Mouse (Mus musculus) olfactory bulb, adult 2 months (tissue): ENCODE data around the gene Pik3r5. TPM values are rescaled to one million over a fixed set of nuclear protein-coding genes. Genes with fewer than 3 reads are reported as not detected.

Source experiments
- H3K27ac ChIP-seq: fragments of 200-500 bp; 2 replicates; pipeline ENCODE4 v1.5.1; 2012; ENCODE audit warnings: low read depth, low read length; ENCODE audit not compliant: insufficient read depth
- H3K4me1 ChIP-seq: fragments of 200-500 bp; 2 replicates; pipeline ENCODE4 v1.6.1; 2012; ENCODE audit warnings: low read length; ENCODE audit not compliant: control insufficient read depth, insufficient read depth
- H3K4me3 ChIP-seq: fragments of 200-500 bp; 2 replicates; pipeline ENCODE4 v1.5.1; 2012; ENCODE audit warnings: mild to moderate bottlenecking, low read depth, low read length, moderate library complexity; ENCODE audit not compliant: insufficient read depth
- CTCF ChIP-seq: fragments of 200-500 bp; IDR thresholded peaks from 2 replicates; pipeline ENCODE4 v1.5.1; 2012; ENCODE audit warnings: low read depth, mild to moderate bottlenecking, low read length, moderate library complexity; ENCODE audit not compliant: insufficient read depth
- POLR2A ChIP-seq: fragments of 200-500 bp; IDR thresholded peaks from 2 replicates; pipeline ENCODE4 v1.6.1; 2012; ENCODE audit warnings: mild to moderate bottlenecking, low read depth, low read length, moderate library complexity; ENCODE audit not compliant: insufficient read depth
- WGBS: fragments of 180-500 bp; shearing (Covaris S2); methylation state at CpG from one replicate; pipeline ENCODE4 v1.1.7; 2018; 5-methylcytosine and 5-hydroxymethylcytosine counted together
- polyA plus RNA-seq: library from polyadenylated mRNA; stranded (reverse); fragments of >200 nt; gene quantifications from 2 replicates; pipeline ENCODE4 v1.2.4, GENCODE M21; 2012; ENCODE audit warnings: low replicate concordance; ENCODE audit not compliant: missing spikeins, insufficient read depth, insufficient read length

Pik3r5 gene
- polyA plus RNA-seq, 1 experiment: not detected

DNA sequence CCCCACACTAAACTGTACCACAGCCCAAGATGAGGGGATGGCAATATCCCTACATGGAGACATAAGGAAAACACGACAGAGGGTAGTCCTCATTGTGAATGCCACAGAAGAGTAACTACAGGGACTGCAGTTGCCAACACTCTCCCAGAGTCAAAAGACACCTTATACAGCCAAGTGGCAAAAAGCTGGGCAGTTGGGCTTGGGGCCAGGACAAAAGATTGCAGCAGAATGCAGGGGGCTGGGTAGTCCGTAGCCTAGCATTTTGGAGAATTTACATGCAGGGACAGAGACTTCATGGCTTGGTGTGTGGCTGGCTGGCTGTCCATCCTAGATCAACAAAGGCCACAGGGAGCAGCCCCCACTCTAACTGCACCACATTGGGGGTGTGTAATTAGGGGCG, 52.5 kb downstream of the Pik3r5 start:
- Histone ChIP-seq H3K4me1 (peaks cover 14% of the 10 kb centered on the region), H3K4me3 (no peak overlapping the region), H3K27ac (no peak overlapping the region)
- WGBS: 81% methylated on average over 3 of the region's 3 CpGs
- no peak for TF ChIP-seq CTCF
- no peak for TF ChIP-seq POLR2A

DNA sequence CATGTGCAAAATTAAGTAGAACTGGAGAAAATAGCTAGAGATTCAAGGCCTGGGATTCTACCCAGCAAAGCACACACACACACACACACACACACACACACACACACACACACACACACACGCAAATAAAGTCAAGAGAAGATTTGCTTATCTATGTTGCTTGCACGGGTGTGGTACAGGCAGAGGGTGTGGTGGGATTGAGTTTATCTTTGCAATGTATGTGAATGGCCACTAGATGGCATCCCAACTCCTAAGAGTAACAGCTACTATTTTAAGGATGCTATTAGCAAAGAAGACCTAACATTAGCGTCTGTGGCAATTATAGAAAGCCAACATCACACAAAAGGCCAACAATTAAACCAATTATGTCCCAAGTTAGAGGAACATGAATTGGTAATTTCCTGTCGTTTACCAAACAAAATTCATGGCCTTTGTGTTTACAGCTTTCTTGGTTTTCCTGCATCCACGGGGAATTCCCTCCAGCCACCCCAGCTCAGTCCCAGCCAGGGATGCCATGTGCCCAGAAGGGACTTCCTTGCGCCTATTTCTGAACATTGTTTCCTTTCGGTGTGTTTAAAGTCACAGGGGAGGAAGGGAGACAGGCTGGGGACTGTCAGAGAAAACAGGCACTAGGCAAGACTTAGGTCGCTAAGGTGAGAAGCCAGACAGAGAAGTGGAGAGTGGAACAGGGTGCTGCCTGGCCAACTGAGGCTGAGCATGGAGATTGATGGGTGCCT, 53.5 kb downstream of the Pik3r5 start:
- Histone ChIP-seq H3K27ac (no peak overlapping the region), H3K4me1 (peaks cover 14% of the 10 kb centered on the region), H3K4me3 (no peak overlapping the region)
- no peak for TF ChIP-seq CTCF
- WGBS: 8% methylated on average over 8 of the region's 8 CpGs

DNA sequence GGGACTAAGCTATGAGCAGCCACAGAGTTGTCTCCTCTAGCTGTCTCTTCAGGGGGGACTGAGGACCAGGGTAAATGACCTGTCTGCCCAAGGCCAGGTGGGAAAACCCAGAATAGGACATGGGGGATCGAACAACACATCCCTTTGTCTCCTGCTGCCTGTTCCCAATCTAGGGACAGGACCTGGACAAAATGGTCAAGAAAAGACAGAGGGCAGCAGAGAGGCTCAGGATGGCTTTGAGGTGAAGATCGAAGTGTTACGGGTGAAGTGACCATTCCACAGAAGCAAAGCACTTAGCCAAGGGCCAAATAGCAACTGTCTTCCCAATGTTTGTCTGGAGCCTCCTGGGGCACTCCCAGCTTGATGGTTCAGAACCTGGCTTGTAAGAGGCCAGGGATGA, 54.2 kb downstream of the Pik3r5 start:
- Histone ChIP-seq H3K27ac (no peak overlapping the region), H3K4me3 (no peak overlapping the region), H3K4me1 (peaks cover 14% of the 10 kb centered on the region)
- WGBS: 91% methylated on average over 3 of the region's 3 CpGs
- TF ChIP-seq CTCF (no peak), POLR2A (no peak)

DNA sequence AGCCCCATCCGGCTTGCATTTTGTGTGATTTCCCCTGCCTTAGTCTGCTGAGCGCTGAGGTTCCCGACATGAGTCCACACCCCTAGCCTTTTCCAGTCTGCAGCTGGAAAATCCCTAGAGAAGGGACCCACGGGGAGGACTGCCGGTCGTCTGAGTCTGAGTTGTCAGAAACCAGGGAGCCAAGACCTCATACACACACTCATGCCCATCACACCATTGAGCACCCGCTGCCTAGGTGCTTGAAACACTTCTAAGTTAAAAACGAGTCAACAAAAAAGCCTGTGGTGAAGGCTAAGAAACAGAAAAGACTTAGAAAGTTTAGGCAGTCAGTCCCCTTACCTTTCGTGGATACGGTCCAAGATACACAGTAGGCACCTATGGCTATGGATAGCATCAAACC, 55.8 kb downstream of the Pik3r5 start:
- no peak overlapping the region for H3K27ac ChIP-seq
- peaks cover 14% of the 10 kb centered on the region for H3K4me1 ChIP-seq
- whole genome bisulfite sequencing: 90% methylated on average over 10 of the region's 10 CpGs
- no peak overlapping the region for H3K4me3 ChIP-seq
- no peak for TF ChIP-seq CTCF
- TF ChIP-seq POLR2A: no peak

DNA sequence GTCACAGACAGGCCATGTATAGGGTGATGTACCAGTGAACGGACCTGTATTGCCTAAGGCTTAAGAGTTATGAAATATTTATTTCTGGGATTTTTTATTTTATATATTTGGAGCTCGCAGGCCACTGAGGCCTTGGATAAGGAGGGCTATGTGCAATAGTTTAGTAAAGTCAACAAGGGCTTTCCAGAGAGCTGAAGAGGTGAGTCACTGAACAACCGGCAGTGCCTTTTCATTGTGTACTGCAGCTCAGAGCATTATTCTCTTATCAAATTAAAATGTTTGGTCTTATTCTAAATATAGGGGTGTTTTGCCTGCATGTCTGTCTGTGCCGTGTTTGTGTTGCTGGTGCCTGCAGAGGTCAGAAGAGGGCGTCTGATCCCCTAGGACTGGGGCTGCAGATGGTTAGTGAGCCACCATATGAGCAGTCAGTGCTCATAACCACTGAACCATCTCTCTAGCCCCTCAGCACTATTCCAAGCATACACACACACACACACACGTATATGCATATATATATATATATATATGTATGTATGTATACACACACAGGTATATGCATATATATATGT, 56.4 kb downstream of the Pik3r5 start:
- 67% methylated on average over 6 of the region's 6 CpGs for WGBS
- Histone ChIP-seq H3K4me3 (no peak overlapping the region), H3K27ac (no peak overlapping the region), H3K4me1 (peaks cover 14% of the 10 kb centered on the region)
- no peak for TF ChIP-seq CTCF
- TF ChIP-seq POLR2A: no peak

DNA sequence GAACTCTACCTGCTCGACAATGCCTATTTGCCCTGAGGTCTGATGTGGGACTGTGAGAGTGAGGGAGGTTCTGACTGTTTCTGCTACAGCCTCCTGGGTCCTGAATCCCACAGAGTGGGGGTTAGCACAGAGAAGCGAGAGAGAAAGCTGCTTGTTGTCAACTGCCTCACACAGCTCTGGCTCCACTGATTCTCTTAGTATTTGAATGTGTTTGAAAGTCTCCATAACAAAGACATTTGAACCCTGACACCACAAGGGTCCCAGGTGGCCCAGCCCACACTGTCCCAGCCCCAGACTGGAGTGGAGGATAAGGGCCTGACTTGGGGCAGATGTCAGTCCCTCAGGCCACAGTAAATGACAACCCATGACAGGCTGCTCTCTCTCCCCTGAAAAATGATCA, 57.3 kb downstream of the Pik3r5 start:
- Histone ChIP-seq H3K4me1 (peaks cover 14% of the 10 kb centered on the region), H3K27ac (no peak overlapping the region), H3K4me3 (no peak overlapping the region)
- 70% methylated on average over 2 of the region's 2 CpGs for WGBS
- TF ChIP-seq CTCF (no peak), POLR2A (no peak)

DNA sequence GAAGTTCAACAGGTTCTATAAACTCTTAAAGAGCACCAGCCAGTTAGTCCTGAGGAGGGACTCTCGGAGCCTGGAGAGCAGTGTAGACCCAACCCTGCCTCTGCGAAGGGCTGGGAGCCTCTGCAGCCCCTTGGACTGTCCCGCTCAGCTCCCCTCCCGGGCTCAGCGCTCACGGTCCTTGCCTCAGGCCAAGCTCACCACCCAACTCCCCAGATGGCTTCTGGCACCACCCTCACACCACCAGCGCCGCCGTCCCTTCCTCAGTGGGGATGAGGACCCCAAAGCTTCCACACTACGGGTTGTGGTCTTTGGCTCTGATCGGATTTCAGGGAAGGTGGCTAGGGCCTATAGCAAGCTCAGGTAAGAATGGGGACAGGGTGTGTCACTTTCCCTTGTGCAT, 60.7 kb downstream of the Pik3r5 start:
- 92% methylated on average over 11 of the region's 11 CpGs for WGBS
- TF ChIP-seq POLR2A: no peak
- TF ChIP-seq CTCF: no peak
- Histone ChIP-seq H3K27ac (no peak overlapping the region), H3K4me3 (no peak overlapping the region), H3K4me1 (peaks cover 2% of the 10 kb centered on the region; the same call in 1 of the 2 replicates)

DNA sequence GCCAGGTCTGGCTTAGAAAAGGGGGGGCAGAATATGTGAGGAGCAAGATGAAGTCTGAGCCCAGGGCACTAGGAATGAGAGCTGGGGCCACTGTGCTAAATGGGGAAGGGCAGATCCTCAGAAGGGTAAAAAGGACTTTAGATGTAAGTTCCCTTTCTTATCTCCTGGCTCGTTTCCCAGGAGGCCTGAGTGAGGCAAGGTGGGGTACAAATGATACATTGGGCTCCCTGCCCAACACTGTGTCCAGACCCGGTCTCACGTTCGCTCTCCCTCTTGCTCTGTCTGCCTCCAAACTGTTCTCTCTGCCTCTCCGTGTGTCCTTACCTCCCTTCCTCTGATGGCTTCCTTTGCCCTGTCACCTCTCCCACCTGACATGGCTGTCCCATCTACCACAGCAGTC, 61.8 kb downstream of the Pik3r5 start:
- Histone ChIP-seq H3K4me1 (peaks cover 2% of the 10 kb centered on the region; the same call in 1 of the 2 replicates), H3K27ac (no peak overlapping the region), H3K4me3 (no peak overlapping the region)
- TF ChIP-seq POLR2A: no peak
- TF ChIP-seq CTCF: no peak
- 70% methylated on average over 5 of the region's 5 CpGs for WGBS

DNA sequence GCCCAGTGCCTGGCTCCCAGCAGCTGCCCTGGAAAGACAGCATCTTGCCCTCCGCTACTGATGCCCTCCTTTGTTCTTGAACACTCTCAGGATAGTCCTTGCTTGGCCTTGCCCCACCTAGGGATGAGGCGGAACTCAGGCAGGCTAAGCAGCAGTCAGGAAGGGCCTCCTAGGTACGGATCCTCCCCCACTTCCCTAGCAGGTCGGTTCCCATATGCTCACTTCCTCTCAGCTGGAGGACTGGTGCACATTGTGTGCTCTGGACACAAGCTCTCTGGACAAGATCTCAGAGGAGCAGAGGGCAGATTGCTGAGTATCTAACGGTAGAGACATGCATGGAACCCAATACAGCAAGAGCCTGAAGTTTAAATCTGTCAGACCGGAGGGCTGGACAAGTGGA, 65.2 kb downstream of the Pik3r5 start:
- 77% methylated on average over 6 of the region's 6 CpGs for WGBS
- H3K4me3 ChIP-seq: no peak overlapping the region
- TF ChIP-seq CTCF: no peak
- no peak for TF ChIP-seq POLR2A
- H3K4me1 ChIP-seq: peaks cover 7% of the 10 kb centered on the region; the same call in 1 of the 2 replicates
- H3K27ac ChIP-seq: no peak overlapping the region
